8 mouse cellular contexts compared by ENCODE assay signal in the genomic region with DNA sequence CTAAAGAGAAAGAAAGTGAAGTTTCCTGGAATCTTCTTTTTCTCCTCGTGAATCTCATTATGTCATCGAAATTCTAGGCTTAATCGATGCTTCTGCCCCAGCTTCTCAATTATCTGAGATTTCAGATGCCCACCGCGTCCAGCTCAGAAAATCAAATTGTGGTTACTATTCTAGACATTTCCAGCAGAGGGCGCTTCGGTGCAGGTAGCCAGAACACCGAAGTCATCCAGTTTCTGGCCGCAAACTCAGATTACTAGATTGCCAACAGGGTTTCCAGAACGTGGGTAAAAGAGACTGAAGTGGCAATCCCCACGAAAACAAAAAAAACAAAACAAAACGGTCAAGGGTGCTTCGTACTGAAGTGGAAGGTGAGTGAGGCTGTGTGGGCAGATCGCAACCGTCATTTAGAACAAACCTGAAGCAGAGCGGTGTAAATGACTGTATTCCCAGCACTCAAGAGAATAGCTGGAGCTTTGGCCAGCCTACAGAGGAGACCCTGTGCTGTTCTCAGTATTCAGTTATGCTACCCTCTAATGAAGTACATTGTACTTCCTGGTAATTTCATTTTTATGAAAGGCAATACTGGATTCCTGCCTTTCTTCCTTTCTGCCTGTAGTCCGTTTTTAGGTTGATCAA.
DNase-seq lines count a peak whose midpoint lies in the region; ATAC-seq and TF ChIP-seq lines count a peak whose summit lies in the region.

No protein-coding gene starts in this region.

- H3K9me3 ChIP-seq in MEL (replicated peaks; ENCODE audit: insufficient read depth, low read length) = no peaks in the 10 kb centered on the region
- no peaks in the 10 kb centered on the region for H3K9me3 ChIP-seq in heart, embryonic 11.5 days (replicated peaks; ENCODE audit: control insufficient read depth, low read length)
- no peaks in the 10 kb centered on the region for H3K9me3 ChIP-seq in kidney, embryonic 15.5 days (replicated peaks)
- H3K9me3 ChIP-seq in liver, embryonic 14.5 days (ENCODE audit: control insufficient read depth, low read length) = no peaks in the 10 kb centered on the region

- no peak overlapping the region for H3K9ac ChIP-seq in MEL (ENCODE audit: control insufficient read depth, low read depth, low read length, poor library complexity, severe bottlenecking)
- no peak overlapping the region for H3K9ac ChIP-seq in heart, embryonic 11.5 days (ENCODE audit: low read depth, low read length)
- no peak overlapping the region for H3K9ac ChIP-seq in kidney, embryonic 15.5 days
- H3K9ac ChIP-seq in liver, embryonic 14.5 days (replicated peaks) = no peak overlapping the region

- no peak for TF ChIP-seq POLR2A in MEL (IDR thresholded peaks at IDR 0.05; ENCODE audit: control insufficient read depth in 1 of 2, insufficient read depth in 1 of 2, low read depth in 1 of 2, low read length in 2 of 2, poor library complexity in 1 of 2)
- TF ChIP-seq POLR2A in olfactory bulb, adult 2 months (IDR thresholded peaks at IDR 0.05; ENCODE audit: insufficient read depth, low read depth, low read length) = no peak

- no peak overlapping the region for H3K27ac ChIP-seq in MEL (ENCODE audit: control insufficient read depth, low read depth, low read length)
- H3K27ac ChIP-seq in heart, embryonic 11.5 days (ENCODE audit: low read depth, low read length) = no peak overlapping the region
- H3K27ac ChIP-seq in kidney, embryonic 15.5 days = no peak overlapping the region
- no peak overlapping the region for H3K27ac ChIP-seq in liver, embryonic 14.5 days
- no peak overlapping the region for H3K27ac ChIP-seq in olfactory bulb, adult 2 months (ENCODE audit: insufficient read depth, low read depth, low read length)

- DNase-seq in 416B (ENCODE audit: low read depth) = peak; percentile 48
- peak; percentile 68 for DNase-seq in MEL (ENCODE audit: low read depth, low spot score)
- peak; percentile 77 to 78 for DNase-seq in cerebellum, postnatal 14 days
- no peak for DNase-seq in liver, embryonic 14.5 days (ENCODE audit: low read depth in 3 of 3, low spot score in 3 of 3)
- peak; percentile 5 to 13 for DNase-seq in thymus, postnatal 36 days

- H3K4me3 ChIP-seq in MEL (ENCODE audit: control insufficient read depth in 1 of 2, insufficient read depth in 1 of 2, low read depth in 2 of 2, low read length in 2 of 2) = peak overlapping the region; percentile 58 to 60
- H3K4me3 ChIP-seq in heart, embryonic 11.5 days (ENCODE audit: low read depth, low read length) = no peak overlapping the region
- 0 out of 2 replicates have a peak overlapping the region, but pooled peaks have one; percentile 12 for H3K4me3 ChIP-seq in kidney, embryonic 15.5 days (replicated peaks)
- H3K4me3 ChIP-seq in liver, embryonic 14.5 days (ENCODE audit: insufficient read depth in 1 of 2, low read depth in 2 of 2, low read length in 2 of 2) = no peak overlapping the region
- H3K4me3 ChIP-seq in olfactory bulb, adult 2 months (ENCODE audit: insufficient read depth, low read depth, low read length) = no peak overlapping the region

- TF ChIP-seq CTCF in MEL (IDR thresholded peaks at IDR 0.05 in 2 of 3, conservative IDR thresholded peaks at IDR 0.05 in 1 of 3; ENCODE audit: control insufficient read depth in 1 of 3, insufficient read depth in 1 of 3, low read depth in 2 of 3, low read length in 3 of 3, poor library complexity in 1 of 3, severe bottlenecking in 1 of 3) = peak; percentile 50 to 74 (median 74)
- peak; percentile 69 for TF ChIP-seq CTCF in liver, embryonic 14.5 days (IDR thresholded peaks at IDR 0.05; ENCODE audit: low read depth)
- 0 out of 2 replicates have a peak, but pooled peaks have one; percentile 31 for TF ChIP-seq CTCF in olfactory bulb, adult 2 months (IDR thresholded peaks at IDR 0.05; ENCODE audit: insufficient read depth, low read depth, low read length)

- 16% methylated on average over 17 of the region's 17 CpGs for WGBS in heart, embryonic 11.5 days (ENCODE audit: insufficient replicate concordance)
- 19% methylated on average over 17 of the region's 17 CpGs for WGBS in kidney, embryonic 15.5 days
- WGBS in liver, embryonic 14.5 days (ENCODE audit: insufficient replicate concordance) = 17% methylated on average over 17 of the region's 17 CpGs
- 12% methylated on average over 17 of the region's 17 CpGs for WGBS in olfactory bulb, adult 2 months

- TF ChIP-seq EP300 in MEL (IDR thresholded peaks at IDR 0.05; ENCODE audit: low read depth in 1 of 2, low read length in 2 of 2) = no peak
- no peak for TF ChIP-seq EP300 in liver, embryonic 14.5 days (IDR thresholded peaks at IDR 0.05; ENCODE audit: low read depth)

- no peak for ATAC-seq in heart, embryonic 11.5 days (replicated peaks; ENCODE audit: insufficient number of reproducible peaks, low FRiP score, low TSS enrichment)
- no peak for ATAC-seq in kidney, embryonic 15.5 days (replicated peaks; ENCODE audit: low FRiP score)
- ATAC-seq in liver, embryonic 14.5 days (ENCODE audit: insufficient read depth) = no peak

- TF ChIP-seq RAD21 in MEL (IDR thresholded peaks at IDR 0.05; ENCODE audit: low read depth, low read length) = peak; percentile 68

- 0 out of 4 replicates have a peak, but pooled peaks cover 0 to 2% of the 10 kb centered on the region in 2 experiments for H3K36me3 ChIP-seq in MEL (ENCODE audit: control insufficient read depth in 1 of 2, insufficient read depth in 2 of 2, low read length in 2 of 2)
- H3K36me3 ChIP-seq in heart, embryonic 11.5 days (ENCODE audit: control insufficient read depth, insufficient read depth, low read length) = no peaks in the 10 kb centered on the region
- no peaks in the 10 kb centered on the region for H3K36me3 ChIP-seq in kidney, embryonic 15.5 days
- no peaks in the 10 kb centered on the region for H3K36me3 ChIP-seq in liver, embryonic 14.5 days (replicated peaks; ENCODE audit: control insufficient read depth, insufficient read depth, low read depth)

- 0 out of 4 replicates have a peak, but pooled peaks cover 0 to 5% of the 10 kb centered on the region in 2 experiments for H3K4me1 ChIP-seq in MEL (ENCODE audit: control insufficient read depth in 1 of 2, insufficient read depth in 2 of 2, low read length in 2 of 2)
- no peaks in the 10 kb centered on the region for H3K4me1 ChIP-seq in heart, embryonic 11.5 days (ENCODE audit: control insufficient read depth, insufficient read depth, low read length)
- H3K4me1 ChIP-seq in kidney, embryonic 15.5 days = peaks cover 6% of the 10 kb centered on the region; the same call in 1 of the 2 replicates
- no peaks in the 10 kb centered on the region for H3K4me1 ChIP-seq in liver, embryonic 14.5 days (replicated peaks; ENCODE audit: control insufficient read depth in 2 of 2, insufficient read depth in 2 of 2, low read length in 1 of 2)
- H3K4me1 ChIP-seq in olfactory bulb, adult 2 months (ENCODE audit: control insufficient read depth, insufficient read depth, low read length) = peaks cover 2% of the 10 kb centered on the region; the same call in 1 of the 2 replicates

- no peaks in the 10 kb centered on the region for H3K79me2 ChIP-seq in MEL (ENCODE audit: control insufficient read depth, insufficient read depth, low read length, poor library complexity)

- no peaks in the 10 kb centered on the region for H3K27me3 ChIP-seq in MEL (ENCODE audit: control insufficient read depth in 1 of 2, insufficient read depth in 2 of 2, low read length in 2 of 2)
- H3K27me3 ChIP-seq in heart, embryonic 11.5 days (ENCODE audit: control insufficient read depth, insufficient read depth, low read length) = peaks cover 18% of the 10 kb centered on the region
- peaks cover 16% of the 10 kb centered on the region; the same call in 1 of the 2 replicates for H3K27me3 ChIP-seq in kidney, embryonic 15.5 days
- no peaks in the 10 kb centered on the region for H3K27me3 ChIP-seq in liver, embryonic 14.5 days (ENCODE audit: control insufficient read depth, insufficient read depth, low read length)

- peak overlapping the region; percentile 36 for H3K4me2 ChIP-seq in heart, embryonic 11.5 days
- peak overlapping the region; percentile 47 for H3K4me2 ChIP-seq in kidney, embryonic 15.5 days
- no peak overlapping the region for H3K4me2 ChIP-seq in liver, embryonic 14.5 days (ENCODE audit: low read depth)

TF ChIP-seq in MEL, 35 proteins besides CTCF, POLR2A, EP300 and RAD21:
- TF ChIP-seq RCOR1 (IDR thresholded peaks at IDR 0.05; ENCODE audit: low read depth, low read length) (no peak), CHD2 (IDR thresholded peaks at IDR 0.05; ENCODE audit: low read length) (no peak), JUND (IDR thresholded peaks at IDR 0.05; ENCODE audit: low read depth, low read length) (no peak), TCF12 (IDR thresholded peaks at IDR 0.05; ENCODE audit: low read depth, low read length) (0 out of 2 replicates have a peak, but pooled peaks have one; percentile 7), SMC3 (IDR thresholded peaks at IDR 0.05; ENCODE audit: low read depth, low read length) (peak; percentile 69), ZKSCAN1 (IDR thresholded peaks at IDR 0.05; ENCODE audit: low read depth, low read length) (no peak), USF2 (IDR thresholded peaks at IDR 0.05; ENCODE audit: borderline replicate concordance in 1 of 2, insufficient read depth in 1 of 2, low read depth in 1 of 2, low read length in 2 of 2) (no peak), TAL1 (IDR thresholded peaks at IDR 0.05; ENCODE audit: low read length) (no peak), NRF1 (IDR thresholded peaks at IDR 0.05; ENCODE audit: insufficient read depth, low read depth, low read length, poor library complexity, severe bottlenecking) (no peak), BHLHE40 (IDR thresholded peaks at IDR 0.05; ENCODE audit: borderline replicate concordance, low read depth, low read length) (no peak), ZC3H11A (IDR thresholded peaks at IDR 0.05; ENCODE audit: low read depth, low read length) (peak; percentile 48), MEF2A (IDR thresholded peaks at IDR 0.05; ENCODE audit: extremely low read depth, insufficient replicate concordance, low read depth, low read length, poor library complexity, severe bottlenecking) (no peak)

Comparison
In these comparisons a context has a peak if more than half of its experiments do, and no peak if none do; other contexts are left out.
1. DNase-seq: peak in 416B (single experiment), MEL (single experiment), cerebellum, postnatal 14 days (2 of 2) and thymus, postnatal 36 days (2 of 2); none in liver, embryonic 14.5 days (0 of 3).
2. H3K4me3 ChIP-seq: peak in MEL (2 of 2) and kidney, embryonic 15.5 days (single experiment); none in heart, embryonic 11.5 days (single experiment), liver, embryonic 14.5 days (0 of 2) and olfactory bulb, adult 2 months (single experiment).
3. Peak in every context shown above with its lines, with median percentiles within 50 percentile points of each other: CTCF ChIP-seq.